Mouse (Mus musculus) neural tube, embryonic 11.5 days (tissue): ENCODE data around the gene Nol6. TPM values are rescaled to one million over a fixed set of nuclear protein-coding genes. Genes with fewer than 3 reads are reported as not detected.
A peak's percentile ranks its signal among the peaks of the same experiment; 100 is the strongest.

Experiments
- ATAC-seq: fragments of 200-750 bp; cut with Nextera tagmentation; 2 replicates; pipeline ENCODE4 v1.8.0; 2017; ENCODE audit warnings: moderate number of reproducible peaks, mild to moderate bottlenecking, moderate TSS enrichment, moderate library complexity; ENCODE audit not compliant: insufficient read depth, low FRiP score, low TSS enrichment
- DNase-seq: peaks from one replicate; pipeline ENCODE4 v3.0.0-alpha.2; 2015; ENCODE audit warnings: low spot score
- H3K27ac ChIP-seq: fragments of 300-500 bp; sonication (generic); 2 replicates; pipeline ENCODE4 v1.5.1; 2014; ENCODE audit warnings: low read depth, mild to moderate bottlenecking, low read length
- H3K27me3 ChIP-seq: fragments of 300-500 bp; sonication (generic); 2 replicates; pipeline ENCODE4 v1.6.1; 2014; ENCODE audit warnings: mild to moderate bottlenecking, low read length, mixed read lengths; ENCODE audit not compliant: control insufficient read depth, insufficient read depth
- H3K36me3 ChIP-seq: fragments of 300-500 bp; sonication (generic); 2 replicates; pipeline ENCODE4 v1.6.1; 2014; ENCODE audit warnings: mild to moderate bottlenecking, low read length, moderate library complexity, mixed read lengths; ENCODE audit not compliant: control insufficient read depth, insufficient read depth
- H3K4me1 ChIP-seq: fragments of 300-500 bp; sonication (generic); 2 replicates; pipeline ENCODE4 v1.6.1; 2014; ENCODE audit warnings: low read length, mixed read lengths; ENCODE audit not compliant: control insufficient read depth, insufficient read depth
- H3K4me2 ChIP-seq: fragments of 300-500 bp; sonication (generic); 2 replicates; pipeline ENCODE4 v1.6.1; 2014; ENCODE audit warnings: low read depth, mild to moderate bottlenecking, moderate library complexity
- H3K4me3 ChIP-seq: fragments of 300-500 bp; sonication (generic); 2 replicates; pipeline ENCODE4 v1.5.1; 2014; ENCODE audit warnings: low read depth, low read length
- H3K9ac ChIP-seq: fragments of 300-500 bp; sonication (generic); 2 replicates; pipeline ENCODE4 v1.6.1; 2014; ENCODE audit warnings: mild to moderate bottlenecking, low read length
- H3K9me3 ChIP-seq: fragments of 300-500 bp; sonication (generic); 2 replicates; pipeline ENCODE4 v1.6.1; 2016; ENCODE audit warnings: low read length; ENCODE audit not compliant: control insufficient read depth
- WGBS: fragments of 180-500 bp; shearing (Covaris S2); extraction: QIAGEN DNeasy Blood & Tissue Kit; methylation state at CpG from one replicate; pipeline ENCODE4 v1.1.7; 2014; 5-methylcytosine and 5-hydroxymethylcytosine counted together
- polyA plus RNA-seq: library from polyadenylated mRNA; unstranded; fragments of >200 nt; fragmentation: Nextera tagmentation; extraction: Ambion mirVana; gene quantifications from 2 replicates; pipeline ENCODE4 v1.2.1, GENCODE M21; 2014

Nol6 gene
- polyA plus RNA-seq, result 25.1 and 28.7 TPM in 2 replicates

DNA sequence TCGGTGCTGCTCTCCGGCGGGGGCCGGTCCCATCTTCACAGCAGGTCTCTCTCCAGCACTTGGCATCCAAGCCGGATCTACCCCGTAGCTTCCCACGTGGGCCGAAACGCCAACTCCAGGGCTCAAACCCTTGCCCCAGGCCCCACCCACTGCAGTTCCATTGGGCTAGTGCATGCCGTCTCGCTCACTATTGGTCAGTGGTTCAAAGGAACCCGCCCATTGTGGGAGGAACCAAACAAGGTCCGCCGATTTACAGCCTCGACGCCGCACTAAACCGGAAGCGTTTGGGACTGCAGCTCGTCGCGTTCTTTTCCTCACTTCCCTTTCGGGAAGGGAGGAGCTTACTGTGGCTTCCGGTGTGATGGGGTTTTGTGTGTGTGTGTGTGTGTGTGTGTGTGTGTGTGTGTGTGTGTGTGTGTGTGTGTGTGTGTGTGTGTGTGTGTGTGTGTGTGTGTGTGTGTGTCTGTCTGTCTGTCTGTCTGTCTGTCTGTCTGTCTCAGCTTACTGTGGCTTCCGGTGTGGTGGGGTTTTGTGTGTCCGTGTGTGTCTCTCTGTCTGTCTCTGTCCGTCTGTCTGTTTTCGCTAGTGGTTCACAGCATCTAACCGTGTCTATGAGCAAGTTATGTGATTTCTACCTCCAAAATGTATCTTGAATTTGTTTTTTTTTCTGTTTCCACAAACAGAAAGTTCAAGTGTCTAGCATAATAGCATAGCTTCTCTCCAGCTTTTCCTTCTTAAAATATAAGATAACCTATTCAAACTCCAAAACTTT, at the start of gene Nol6:
Gene Nol6, minus strand, starts transcription at position 276 of the 772 bp plus-strand sequence.
- H3K36me3 ChIP-seq, result peaks cover 10% of the 10 kb centered on the region
- peak within 1 kb of the TSS; percentile 56 for H3K9ac ChIP-seq
- peaks cover 3% of the 10 kb centered on the region for H3K4me1 ChIP-seq
- no peak within 1 kb of the TSS for H3K27ac ChIP-seq
- H3K4me3 ChIP-seq, result peak within 1 kb of the TSS; percentile 53
- peak; percentile 100 for ATAC-seq
- peak within 1 kb of the TSS; percentile 89 for H3K4me2 ChIP-seq
- H3K27me3 ChIP-seq, result no peaks in the 10 kb centered on the region
- WGBS, result 1% methylated on average over 27 of the region's 29 CpGs
- H3K9me3 ChIP-seq, result no peaks in the 10 kb centered on the region
- DNase-seq, result peak; percentile 97

DNA sequence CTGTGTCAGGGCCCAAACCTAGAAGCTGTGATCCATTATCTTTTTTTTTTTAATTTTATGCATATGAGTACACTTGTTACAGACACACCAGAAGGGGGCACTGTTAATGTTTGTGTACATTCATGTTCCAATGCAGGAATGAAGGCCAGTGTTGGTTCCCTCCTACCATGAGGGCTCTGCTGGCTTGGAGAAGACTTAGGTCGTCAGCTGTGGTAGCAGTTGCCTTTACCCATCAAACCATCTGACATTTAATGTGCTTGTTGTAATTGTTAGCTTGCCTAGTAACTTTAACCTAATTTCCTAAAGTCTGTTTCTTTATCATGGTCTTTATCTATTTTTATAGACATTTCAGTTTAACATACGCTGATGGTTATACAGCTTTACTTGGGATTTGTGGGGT, 46.7 kb upstream of the Nol6 start:
- Histone ChIP-seq H3K4me2 (no peak overlapping the region), H3K27ac (no peak overlapping the region), H3K9ac (no peak overlapping the region), H3K4me3 (no peak overlapping the region), H3K36me3 (no peaks in the 10 kb centered on the region), H3K27me3 (no peaks in the 10 kb centered on the region), H3K9me3 (no peaks in the 10 kb centered on the region), H3K4me1 (no peaks in the 10 kb centered on the region)
- ATAC-seq (no peak), DNase-seq (no peak)
- whole genome bisulfite sequencing, result 89% methylated on average over 2 of the region's 2 CpGs

DNA sequence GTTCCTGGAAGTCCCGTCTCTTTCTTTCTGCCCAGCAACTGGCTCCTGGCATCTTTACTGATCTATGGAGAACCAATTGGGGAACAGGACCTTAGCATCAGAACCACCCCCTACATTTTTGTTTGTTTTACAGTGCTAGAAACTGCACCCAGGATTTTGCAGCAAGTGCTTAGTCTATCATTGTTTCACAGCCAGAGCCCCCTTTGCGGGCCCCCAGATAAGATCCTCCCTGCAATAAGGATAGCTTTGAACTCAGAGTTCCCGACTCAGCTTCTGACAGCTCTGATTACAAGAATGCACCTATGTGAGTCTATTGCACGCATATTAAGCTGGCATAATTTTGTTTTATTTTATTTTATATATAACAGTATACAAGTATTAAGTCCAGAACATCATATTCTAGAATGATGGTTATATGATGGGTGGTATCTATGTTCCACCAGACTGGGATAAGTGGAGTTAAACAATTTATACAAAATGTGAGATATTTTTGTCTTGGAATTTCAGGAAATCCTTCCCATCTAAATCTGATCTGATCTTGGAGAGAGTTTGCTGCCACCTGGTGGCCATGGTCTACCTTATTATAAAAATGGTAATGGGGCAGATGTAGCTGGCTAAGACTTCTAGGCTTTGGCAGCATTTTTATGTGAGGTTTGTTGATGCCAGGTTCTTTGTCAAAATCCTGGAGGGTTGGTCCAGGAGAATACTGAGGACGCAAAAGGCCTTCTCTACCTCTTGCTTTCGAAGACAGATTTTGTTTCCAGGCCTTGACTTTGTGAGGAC, 41.6 kb upstream of the Nol6 start:
- 72% methylated on average over 6 of the region's 6 CpGs for WGBS
- no peaks in the 10 kb centered on the region for H3K36me3 ChIP-seq
- H3K4me3 ChIP-seq, result no peak overlapping the region
- H3K27me3 ChIP-seq, result no peaks in the 10 kb centered on the region
- no peak overlapping the region for H3K4me2 ChIP-seq
- H3K9ac ChIP-seq, result no peak overlapping the region
- H3K9me3 ChIP-seq, result no peaks in the 10 kb centered on the region
- peak; percentile 76 for DNase-seq
- H3K27ac ChIP-seq, result no peak overlapping the region
- H3K4me1 ChIP-seq, result no peaks in the 10 kb centered on the region
- ATAC-seq, result no peak

DNA sequence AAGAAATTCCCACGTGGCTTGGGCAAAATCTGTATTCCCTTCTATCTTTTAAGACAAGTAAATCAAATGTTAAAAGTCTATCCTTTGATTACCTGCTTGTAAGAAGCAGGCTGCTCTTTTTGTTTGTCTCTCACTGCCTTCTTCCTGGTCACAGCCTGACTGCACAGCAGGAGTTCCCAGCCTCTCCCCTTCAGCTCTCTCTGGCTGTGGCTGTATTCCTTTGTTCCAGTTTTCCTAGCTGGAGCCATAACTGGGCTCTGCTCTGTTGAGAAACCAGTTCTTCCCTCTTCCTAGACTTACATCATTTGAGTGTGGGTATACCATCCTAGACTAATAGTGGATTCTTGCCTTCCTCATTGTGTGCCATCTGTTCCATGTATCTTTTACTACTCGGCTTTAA, 40.7 kb upstream of the Nol6 start:
- no peaks in the 10 kb centered on the region for H3K27me3 ChIP-seq
- no peak for DNase-seq
- WGBS, result 22% methylated on average over 2 of the region's 2 CpGs
- H3K9ac ChIP-seq, result peak overlapping the region; percentile 22; the same call in 1 of the 2 replicates
- no peak overlapping the region for H3K4me3 ChIP-seq
- H3K27ac ChIP-seq, result 0 out of 2 replicates have a peak overlapping the region, but pooled peaks have one; percentile 34
- no peaks in the 10 kb centered on the region for H3K4me1 ChIP-seq
- no peaks in the 10 kb centered on the region for H3K36me3 ChIP-seq
- ATAC-seq, result no peak
- no peaks in the 10 kb centered on the region for H3K9me3 ChIP-seq
- no peak overlapping the region for H3K4me2 ChIP-seq

DNA sequence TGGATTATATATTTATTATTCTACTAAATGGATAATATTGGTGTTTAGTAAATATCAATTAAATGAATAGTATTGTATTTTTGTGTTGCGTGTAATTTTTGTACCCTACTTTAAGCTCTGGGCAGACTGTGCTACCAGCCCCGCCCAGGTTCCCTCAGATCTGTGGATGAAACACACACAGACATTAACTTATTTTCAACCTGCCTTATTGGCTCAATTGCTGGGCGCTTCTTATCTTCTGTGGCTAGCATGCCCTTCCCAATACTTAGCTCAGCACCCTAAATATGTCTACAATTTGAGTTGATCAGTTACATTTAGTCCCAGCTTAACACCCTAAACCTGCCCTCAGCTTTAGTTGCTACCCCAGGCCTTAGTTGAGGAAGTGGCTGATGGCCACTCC, 37.0 kb upstream of the Nol6 start:
- WGBS, result 96% methylated on average over 3 of the region's 3 CpGs
- H3K27ac ChIP-seq, result no peak overlapping the region
- H3K9ac ChIP-seq, result no peak overlapping the region
- no peak for ATAC-seq
- H3K4me3 ChIP-seq, result no peak overlapping the region
- H3K27me3 ChIP-seq, result no peaks in the 10 kb centered on the region
- H3K9me3 ChIP-seq, result no peaks in the 10 kb centered on the region
- no peaks in the 10 kb centered on the region for H3K4me1 ChIP-seq
- no peak overlapping the region for H3K4me2 ChIP-seq
- DNase-seq, result no peak
- H3K36me3 ChIP-seq, result no peaks in the 10 kb centered on the region

DNA sequence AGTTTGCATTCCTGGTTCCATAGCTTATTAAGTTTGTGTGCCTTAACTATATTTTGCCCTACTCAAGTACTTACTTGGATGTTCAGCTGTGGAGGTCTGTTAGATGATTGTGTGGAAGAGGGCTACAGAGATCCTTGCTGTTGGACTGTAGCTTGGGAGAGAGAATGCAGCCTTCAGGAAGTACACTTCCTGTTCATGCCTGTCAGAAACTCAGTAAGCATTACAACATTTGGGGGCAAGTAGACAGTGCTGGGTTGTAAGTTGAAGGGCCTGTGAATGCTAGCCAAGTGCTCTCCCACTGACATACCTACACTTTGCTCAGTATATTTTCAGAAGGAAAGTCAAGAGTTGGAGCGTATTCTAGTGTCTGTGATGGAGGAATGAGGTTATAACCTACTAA, 34.0 kb upstream of the Nol6 start:
- no peak for ATAC-seq
- no peak overlapping the region for H3K9ac ChIP-seq
- no peak overlapping the region for H3K4me2 ChIP-seq
- H3K4me3 ChIP-seq, result no peak overlapping the region
- H3K4me1 ChIP-seq, result no peaks in the 10 kb centered on the region
- DNase-seq, result no peak
- H3K9me3 ChIP-seq, result no peaks in the 10 kb centered on the region
- no peaks in the 10 kb centered on the region for H3K27me3 ChIP-seq
- WGBS, result 93% methylated on average over 1 of the region's 1 CpGs
- no peaks in the 10 kb centered on the region for H3K36me3 ChIP-seq
- no peak overlapping the region for H3K27ac ChIP-seq

DNA sequence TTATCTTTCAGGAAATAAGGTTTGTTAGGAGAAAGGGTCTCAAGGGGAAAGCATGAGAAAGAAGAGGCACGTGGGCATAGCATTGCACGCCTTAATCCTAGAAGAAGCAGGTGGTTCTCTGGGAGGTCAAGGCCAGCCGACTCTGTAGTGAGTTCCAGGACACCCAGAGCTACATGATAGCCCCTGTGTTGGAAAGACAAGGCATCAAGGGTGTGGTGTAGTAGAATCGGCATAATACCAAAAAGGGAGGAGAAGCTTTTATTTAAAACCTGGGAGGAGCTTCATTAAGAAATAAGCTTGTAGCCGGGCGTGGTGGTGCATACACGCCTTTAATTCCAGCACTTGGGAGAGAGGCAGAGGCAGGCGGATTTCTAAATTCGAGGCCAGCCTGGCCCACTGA, 32.7 kb upstream of the Nol6 start:
- DNase-seq (no peak), ATAC-seq (no peak)
- Histone ChIP-seq H3K9ac (no peak overlapping the region), H3K4me1 (no peaks in the 10 kb centered on the region), H3K36me3 (no peaks in the 10 kb centered on the region), H3K27ac (no peak overlapping the region), H3K4me3 (no peak overlapping the region), H3K27me3 (no peaks in the 10 kb centered on the region), H3K9me3 (no peaks in the 10 kb centered on the region), H3K4me2 (no peak overlapping the region)
- 90% methylated on average over 9 of the region's 9 CpGs for WGBS

DNA sequence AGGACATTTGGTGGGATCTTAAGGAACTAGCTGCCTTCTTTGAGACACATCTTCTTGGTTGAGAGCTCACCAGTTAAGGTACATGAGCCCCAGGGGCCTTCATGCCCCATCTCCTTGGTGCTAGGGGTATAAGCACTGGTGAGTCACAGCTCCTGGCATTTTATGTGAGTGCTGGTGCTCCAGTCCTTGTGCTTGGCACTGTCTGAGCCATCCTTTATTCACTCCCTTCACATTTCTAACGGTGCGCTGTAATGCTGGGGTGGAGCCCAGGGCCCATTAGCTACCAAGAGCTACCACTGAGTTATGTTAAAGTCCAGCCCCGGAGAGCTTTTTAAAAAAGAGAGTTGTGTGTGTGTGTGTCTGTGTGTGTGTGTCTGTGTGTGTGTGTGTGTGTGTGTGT, 28.9 kb upstream of the Nol6 start:
- Histone ChIP-seq H3K4me1 (no peaks in the 10 kb centered on the region), H3K36me3 (no peaks in the 10 kb centered on the region), H3K9ac (no peak overlapping the region), H3K27ac (no peak overlapping the region), H3K4me2 (no peak overlapping the region), H3K4me3 (no peak overlapping the region), H3K27me3 (no peaks in the 10 kb centered on the region), H3K9me3 (no peaks in the 10 kb centered on the region)
- ATAC-seq, result no peak
- WGBS, result 81% methylated on average over 3 of the region's 3 CpGs
- DNase-seq, result no peak

DNA sequence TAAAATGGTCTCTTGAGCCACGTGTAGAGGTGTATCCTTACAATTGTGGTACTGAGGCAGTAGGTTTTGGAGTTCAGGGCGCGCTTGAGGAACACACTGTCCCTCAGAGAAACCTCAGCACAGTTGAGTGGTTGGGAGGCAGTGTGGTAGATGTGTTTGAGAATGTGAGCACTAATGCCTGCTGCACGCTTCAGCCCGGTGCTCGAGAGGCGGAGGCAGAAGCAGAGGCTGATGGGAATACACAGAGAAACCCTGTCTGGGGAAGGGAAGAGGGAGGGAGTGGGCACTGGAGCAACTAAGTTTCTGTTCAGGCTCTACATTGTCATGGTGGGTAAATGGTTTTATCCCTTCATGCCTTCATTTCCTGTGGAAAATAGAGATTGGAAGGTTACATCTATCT, 26.9 kb upstream of the Nol6 start:
- Histone ChIP-seq H3K9me3 (no peaks in the 10 kb centered on the region), H3K9ac (no peak overlapping the region), H3K4me1 (no peaks in the 10 kb centered on the region), H3K4me2 (no peak overlapping the region), H3K4me3 (no peak overlapping the region), H3K27me3 (no peaks in the 10 kb centered on the region), H3K36me3 (no peaks in the 10 kb centered on the region), H3K27ac (no peak overlapping the region)
- ATAC-seq (no peak), DNase-seq (no peak)
- WGBS, result 91% methylated on average over 7 of the region's 7 CpGs
